Mouse (Mus musculus) ES-Bruce4 (cell line): ENCODE data around the gene Gm10490. TPM values are rescaled to one million over a fixed set of nuclear protein-coding genes. Genes with fewer than 3 reads are reported as not detected.
"Not testable (repeated sequence)": the region's sequence is repeated elsewhere in the genome, so short reads cannot be mapped to it uniquely, and the experiment has no call there.

ENCODE experiments used
- H3K27ac ChIP-seq: 2 replicates; pipeline ENCODE4 v1.5.1; 2012; ENCODE audit warnings: low read length, inconsistent platforms; ENCODE audit not compliant: insufficient read depth
- H3K27me3 ChIP-seq: 2 replicates; pipeline ENCODE4 v1.6.1; 2012; ENCODE audit warnings: mild to moderate bottlenecking, low read length, inconsistent platforms; ENCODE audit not compliant: control insufficient read depth, poor library complexity, insufficient read depth, severe bottlenecking
- H3K36me3 ChIP-seq: 2 replicates; pipeline ENCODE4 v1.6.1; 2012; ENCODE audit warnings: inconsistent platforms, mild to moderate bottlenecking, low read length, moderate library complexity; ENCODE audit not compliant: control insufficient read depth, poor library complexity, insufficient read depth, severe bottlenecking
- H3K4me1 ChIP-seq: one replicate; pipeline ENCODE4 v1.8.1; 2011; ENCODE audit warnings: low read length; ENCODE audit not compliant: control insufficient read depth, insufficient read depth
- H3K4me3 ChIP-seq: 2 replicates; pipeline ENCODE4 v1.5.1; 2011; ENCODE audit warnings: low read depth, mild to moderate bottlenecking, low read length
- H3K9ac ChIP-seq: 2 replicates; pipeline ENCODE4 v1.6.1; 2012; ENCODE audit warnings: low read depth, mild to moderate bottlenecking, inconsistent platforms; ENCODE audit not compliant: poor library complexity, severe bottlenecking
- H3K9me3 ChIP-seq: replicated peaks from 2 replicates; pipeline ENCODE4 v1.6.1; 2012; ENCODE audit warnings: mild to moderate bottlenecking, low read length, inconsistent platforms; ENCODE audit not compliant: control insufficient read depth, poor library complexity, insufficient read depth, severe bottlenecking
- CTCF ChIP-seq: IDR thresholded peaks from one replicate; pipeline ENCODE4 v1.8.1; 2011; ENCODE audit warnings: low read depth, low read length
- EP300 ChIP-seq: IDR thresholded peaks from 2 replicates; pipeline ENCODE4 v1.6.1; 2011; ENCODE audit warnings: low read depth, low read length; ENCODE audit not compliant: insufficient read depth
- POLR2A ChIP-seq: IDR thresholded peaks from one replicate; pipeline ENCODE4 v1.8.1; 2011; ENCODE audit warnings: low read length; ENCODE audit not compliant: insufficient read depth
- polyA plus RNA-seq: library from polyadenylated mRNA; stranded (reverse); fragments of >200 nt; gene quantifications from 2 replicates; pipeline ENCODE4 v1.2.4, GENCODE M21; 2011; ENCODE audit warnings: low read depth; ENCODE audit not compliant: missing spikeins, insufficient read depth, insufficient read length

The Gm10490 gene
- polyA plus RNA-seq, 1 experiment, result not detected

- not testable (repeated sequence) for H3K27ac ChIP-seq, H3K9me3 ChIP-seq, H3K9ac ChIP-seq, H3K36me3 ChIP-seq, H3K27me3 ChIP-seq, H3K4me3 ChIP-seq, H3K4me1 ChIP-seq
- TF ChIP-seq CTCF, result peak; percentile 24
These were observed 8.6 kb downstream of the Gm10490 start for GRCm38 (mm10) chrX:7917960-7918359.

- no peaks in the 10 kb centered on the region for H3K36me3 ChIP-seq
- no peaks in the 10 kb centered on the region for H3K27me3 ChIP-seq
- H3K9ac ChIP-seq, result peak within 1 kb of the TSS; percentile 61
- no peaks in the 10 kb centered on the region for H3K9me3 ChIP-seq
- H3K27ac ChIP-seq, result no peak within 1 kb of the TSS; the same call in 1 of the 2 replicates
- peaks cover 4% of the 10 kb centered on the region for H3K4me1 ChIP-seq
- no peak for TF ChIP-seq POLR2A
- no peak for TF ChIP-seq CTCF
- no peak for TF ChIP-seq EP300
- peak within 1 kb of the TSS; percentile 72 for H3K4me3 ChIP-seq
These were observed 10.4 kb downstream of the Gm10490 start, which contains the start of gene Pcsk1n for GRCm38 (mm10) chrX:7919601-7920383. Gene Pcsk1n, plus strand, starts transcription at chrX:7919822.

GRCm38 (mm10) chrX:7922032-7922431 lies 12.7 kb downstream of the Gm10490 start:
- no peaks in the 10 kb centered on the region for H3K27me3 ChIP-seq
- H3K36me3 ChIP-seq, result no peaks in the 10 kb centered on the region
- TF ChIP-seq POLR2A (no peak), EP300 (no peak), CTCF (no peak)
- peaks cover 6% of the 10 kb centered on the region for H3K4me1 ChIP-seq
- H3K9ac ChIP-seq, result peak overlapping the region; percentile 64
- no peaks in the 10 kb centered on the region for H3K9me3 ChIP-seq
- no peak overlapping the region for H3K27ac ChIP-seq
- H3K4me3 ChIP-seq, result peak overlapping the region; percentile 74

- Histone ChIP-seq H3K27me3 (no peaks in the 10 kb centered on the region), H3K27ac (peak overlapping the region; percentile 38; the same call in 1 of the 2 replicates), H3K9ac (no peak overlapping the region), H3K9me3 (no peaks in the 10 kb centered on the region), H3K36me3 (peaks cover 12% of the 10 kb centered on the region; the same call in 1 of the 2 replicates), H3K4me3 (peak overlapping the region; percentile 46), H3K4me1 (peaks cover 6% of the 10 kb centered on the region)
- TF ChIP-seq EP300 (no peak), POLR2A (no peak), CTCF (no peak)
These were observed 16.9 kb downstream of the Gm10490 start for GRCm38 (mm10) chrX:7926266-7926665.

GRCm38 (mm10) chrX:7927116-7927515 lies 17.8 kb downstream of the Gm10490 start:
- peak overlapping the region; percentile 35 for H3K27ac ChIP-seq

GRCm38 (mm10) chrX:7928270-7928790 lies 19.0 kb downstream of the Gm10490 start, which contains the start of gene Eras:
Gene Eras, minus strand, starts transcription at chrX:7928607.
- TF ChIP-seq POLR2A (no peak), CTCF (no peak), EP300 (no peak)
- peak within 1 kb of the TSS; percentile 32 for H3K9ac ChIP-seq
- no peaks in the 10 kb centered on the region for H3K27me3 ChIP-seq
- H3K4me3 ChIP-seq, result peak within 1 kb of the TSS; percentile 74
- H3K4me1 ChIP-seq, result peaks cover 6% of the 10 kb centered on the region
- H3K36me3 ChIP-seq, result peaks cover 23% of the 10 kb centered on the region
- no peaks in the 10 kb centered on the region for H3K9me3 ChIP-seq
- peak within 1 kb of the TSS; percentile 35 for H3K27ac ChIP-seq

More at GRCm38 (mm10) chrX:7927116-7927515, 17.8 kb downstream of the Gm10490 start:
- Histone ChIP-seq H3K9ac (peak overlapping the region; percentile 32), H3K36me3 (peaks cover 20% of the 10 kb centered on the region), H3K4me3 (peak overlapping the region; percentile 74), H3K27me3 (no peaks in the 10 kb centered on the region), H3K9me3 (no peaks in the 10 kb centered on the region), H3K4me1 (peaks cover 6% of the 10 kb centered on the region)
- TF ChIP-seq CTCF, result no peak
- TF ChIP-seq POLR2A, result no peak
- no peak for TF ChIP-seq EP300
